Mouse (Mus musculus) liver, embryonic 14.5 days (tissue): ENCODE results near the gene Gm5065.

Experiments
- CTCF ChIP-seq: IDR thresholded peaks from 2 replicates; pipeline ENCODE4 v1.5.1; 2016; ENCODE audit warnings: antibody characterized with exemption, low read depth, control low read depth
- EP300 ChIP-seq: IDR thresholded peaks from 2 replicates; pipeline ENCODE4 v1.6.1; 2016; ENCODE audit warnings: antibody characterized with exemption, low read depth

DNA sequence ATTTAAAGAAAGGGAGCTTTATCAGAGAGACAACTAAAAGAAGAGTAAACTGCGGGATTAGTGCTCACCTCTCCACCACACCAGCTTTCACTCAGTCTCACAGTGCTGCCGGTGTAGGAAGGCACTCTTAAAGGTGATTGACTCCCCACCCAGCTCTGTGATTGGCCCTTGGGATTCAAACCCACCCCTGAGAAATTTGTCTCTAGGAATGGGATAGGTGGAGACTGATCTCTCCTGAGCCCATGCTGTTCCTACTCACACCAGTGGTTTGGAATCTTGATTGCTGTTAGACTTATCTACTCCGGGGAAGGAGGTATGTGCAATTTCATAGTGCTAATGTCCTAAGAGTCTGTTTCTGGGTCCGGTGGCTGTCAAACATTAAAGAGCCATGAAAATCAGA, 598 bp downstream of the Gm5065 start, which contains the start of gene Nlrp2:
- TF ChIP-seq CTCF (no peak), EP300 (no peak)
